Mouse (Mus musculus) midbrain, embryonic 13.5 days (tissue): ENCODE results near the gene Prr5. TPM values are rescaled to one million over a fixed set of nuclear protein-coding genes. Genes with fewer than 3 reads are reported as not detected.
A peak's percentile ranks its signal among the peaks of the same experiment; 100 is the strongest.

Experiments
- ATAC-seq: fragments of 200-750 bp; cut with Nextera tagmentation; 2 replicates; pipeline ENCODE4 v1.8.0; 2017; ENCODE audit warnings: mild to moderate bottlenecking, moderate TSS enrichment, moderate library complexity
- H3K27ac ChIP-seq: fragments of 300-500 bp; sonication (generic); 2 replicates; pipeline ENCODE4 v1.5.1; 2015; ENCODE audit warnings: inconsistent platforms, mild to moderate bottlenecking, moderate library complexity
- H3K27me3 ChIP-seq: fragments of 300-500 bp; sonication (generic); 2 replicates; pipeline ENCODE4 v1.6.1; 2015; ENCODE audit warnings: mild to moderate bottlenecking, inconsistent platforms
- H3K36me3 ChIP-seq: fragments of 300-500 bp; sonication (generic); 2 replicates; pipeline ENCODE4 v1.6.1; 2015; ENCODE audit warnings: mild to moderate bottlenecking, inconsistent platforms
- H3K4me1 ChIP-seq: fragments of 300-500 bp; sonication (generic); replicated peaks from 2 replicates; pipeline ENCODE4 v1.6.1; 2015; ENCODE audit warnings: inconsistent platforms
- H3K4me2 ChIP-seq: fragments of 300-500 bp; sonication (generic); replicated peaks from 2 replicates; pipeline ENCODE4 v1.6.1; 2015; ENCODE audit warnings: moderate library complexity, mild to moderate bottlenecking, inconsistent platforms
- H3K4me3 ChIP-seq: fragments of 300-500 bp; sonication (generic); replicated peaks from 2 replicates; pipeline ENCODE4 v1.5.1; 2015; ENCODE audit warnings: mild to moderate bottlenecking, inconsistent platforms
- H3K9ac ChIP-seq: fragments of 300-500 bp; sonication (generic); replicated peaks from 2 replicates; pipeline ENCODE4 v1.6.1; 2015; ENCODE audit warnings: mild to moderate bottlenecking, inconsistent platforms
- H3K9me3 ChIP-seq: fragments of 300-500 bp; sonication (generic); 2 replicates; pipeline ENCODE4 v1.6.1; 2016; ENCODE audit warnings: mild to moderate bottlenecking, inconsistent platforms
- WGBS: fragments of 180-500 bp; shearing (Covaris S2); methylation state at CpG from one replicate; pipeline ENCODE4 v1.1.7; 2015; 5-methylcytosine and 5-hydroxymethylcytosine counted together
- polyA plus RNA-seq: library from polyadenylated mRNA; unstranded; fragments of >200 nt; fragmentation: Nextera tagmentation; extraction: Ambion mirVana; gene quantifications from 2 replicates; pipeline ENCODE4 v1.2.1, GENCODE M21; 2015

The Prr5 gene
- polyA plus RNA-seq, 1 experiment from 2014 or later = 13.8 TPM

DNA sequence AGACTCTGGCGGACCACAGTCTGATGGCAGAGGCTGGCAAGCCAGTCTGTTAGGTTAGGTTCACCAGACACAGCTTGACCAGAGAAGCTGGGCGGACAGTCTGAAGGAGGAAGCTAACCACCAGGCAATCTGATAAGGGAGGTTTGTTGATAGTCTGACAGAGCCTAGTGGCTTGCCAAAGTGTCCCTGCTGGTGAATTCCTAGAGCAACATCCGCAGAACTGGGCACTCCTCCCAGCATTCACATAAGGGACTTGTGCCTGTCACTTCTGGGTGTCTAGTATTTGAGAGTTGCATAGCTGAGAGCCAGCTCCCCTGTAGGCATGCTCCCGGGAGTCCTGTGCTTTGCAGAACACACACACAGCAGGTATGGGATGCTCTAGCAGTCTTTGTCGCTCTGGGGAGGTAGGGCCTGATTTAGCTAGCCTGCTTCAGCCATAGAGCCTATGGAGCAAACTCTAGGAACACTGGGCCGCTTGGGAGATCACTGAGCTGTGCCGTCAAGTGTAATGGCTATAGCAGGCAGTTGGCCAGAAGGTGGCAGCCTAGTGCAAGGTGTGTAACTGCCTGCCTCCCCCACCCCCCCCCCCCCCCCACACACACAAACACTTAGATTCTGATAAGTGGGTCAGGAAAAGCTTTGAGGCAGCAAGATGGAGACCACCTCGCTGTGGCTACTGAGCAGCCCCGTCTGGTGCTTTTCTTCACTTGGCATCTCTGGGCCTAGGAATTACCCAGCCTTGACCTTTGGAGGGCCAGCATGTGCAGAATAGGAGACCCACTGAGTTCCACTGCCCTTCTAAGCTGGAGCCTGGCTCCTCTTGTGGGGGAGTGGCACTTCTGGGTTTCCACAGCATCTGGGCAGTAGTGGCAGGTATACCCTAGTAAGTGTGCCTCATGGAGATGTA is 2.2 kb downstream of the Prr5 start:
- Histone ChIP-seq H3K4me3 (no peak overlapping the region), H3K4me2 (no peak overlapping the region), H3K36me3 (no peaks in the 10 kb centered on the region), H3K27me3 (no peaks in the 10 kb centered on the region), H3K9ac (no peak overlapping the region), H3K9me3 (no peaks in the 10 kb centered on the region), H3K27ac (no peak overlapping the region), H3K4me1 (peaks cover 6% of the 10 kb centered on the region; the same call in 1 of the 2 replicates)
- 55% methylated on average over 9 of the region's 9 CpGs for WGBS
- peak; percentile 20; the same call in 1 of the 2 replicates for ATAC-seq

GRCm38 (mm10) chr15:84672308-84672615 is 2.8 kb downstream of the Prr5 start:
- ATAC-seq = no peak
- no peak overlapping the region for H3K27ac ChIP-seq
- 88% methylated on average over 4 of the region's 4 CpGs for WGBS
- H3K27me3 ChIP-seq = no peaks in the 10 kb centered on the region
- H3K9me3 ChIP-seq = no peaks in the 10 kb centered on the region
- H3K36me3 ChIP-seq = no peaks in the 10 kb centered on the region
- H3K4me2 ChIP-seq = no peak overlapping the region
- peaks cover 6% of the 10 kb centered on the region; the same call in 1 of the 2 replicates for H3K4me1 ChIP-seq
- H3K9ac ChIP-seq = no peak overlapping the region
- H3K4me3 ChIP-seq = no peak overlapping the region

GRCm38 (mm10) chr15:84672616-84673015 is 3.2 kb downstream of the Prr5 start:
- H3K36me3 ChIP-seq = no peaks in the 10 kb centered on the region
- ATAC-seq = no peak

GRCm38 (mm10) chr15:84674329-84675067 is 5.1 kb downstream of the Prr5 start:
- H3K4me3 ChIP-seq = no peak overlapping the region
- H3K4me1 ChIP-seq = peaks cover under 1% of the 10 kb centered on the region; the same call in 1 of the 2 replicates
- H3K9ac ChIP-seq = no peak overlapping the region
- H3K27ac ChIP-seq = no peak overlapping the region
- H3K4me2 ChIP-seq = no peak overlapping the region
- H3K9me3 ChIP-seq = no peaks in the 10 kb centered on the region
- H3K27me3 ChIP-seq = no peaks in the 10 kb centered on the region
- no peaks in the 10 kb centered on the region for H3K36me3 ChIP-seq
- ATAC-seq = no peak
- 85% methylated on average over 11 of the region's 11 CpGs for WGBS

More at GRCm38 (mm10) chr15:84672616-84673015, 3.2 kb downstream of the Prr5 start:
- Histone ChIP-seq H3K9ac (no peak overlapping the region), H3K27ac (no peak overlapping the region), H3K27me3 (no peaks in the 10 kb centered on the region), H3K4me1 (peaks cover 6% of the 10 kb centered on the region; the same call in 1 of the 2 replicates), H3K9me3 (no peaks in the 10 kb centered on the region), H3K4me2 (no peak overlapping the region), H3K4me3 (no peak overlapping the region)
- 67% methylated on average over 3 of the region's 3 CpGs for WGBS

GRCm38 (mm10) chr15:84675317-84675716 is 5.9 kb downstream of the Prr5 start:
- H3K36me3 ChIP-seq = no peaks in the 10 kb centered on the region
- no peaks in the 10 kb centered on the region for H3K9me3 ChIP-seq
- WGBS = 84% methylated on average over 8 of the region's 8 CpGs
- ATAC-seq = no peak
- peaks cover 8% of the 10 kb centered on the region for H3K27me3 ChIP-seq
- no peak overlapping the region for H3K4me2 ChIP-seq
- H3K4me1 ChIP-seq = peaks cover under 1% of the 10 kb centered on the region; the same call in 1 of the 2 replicates
- no peak overlapping the region for H3K4me3 ChIP-seq
- H3K27ac ChIP-seq = no peak overlapping the region
- no peak overlapping the region for H3K9ac ChIP-seq

- H3K4me2 ChIP-seq = no peak overlapping the region
- WGBS = 70% methylated on average over 11 of the region's 11 CpGs
- H3K9ac ChIP-seq = no peak overlapping the region
- peaks cover 34% of the 10 kb centered on the region for H3K27me3 ChIP-seq
- peaks cover 18% of the 10 kb centered on the region for H3K4me1 ChIP-seq
- H3K9me3 ChIP-seq = no peaks in the 10 kb centered on the region
- H3K27ac ChIP-seq = no peak overlapping the region
- no peaks in the 10 kb centered on the region for H3K36me3 ChIP-seq
- no peak overlapping the region for H3K4me3 ChIP-seq
- ATAC-seq = no peak
These were observed 8.5 kb downstream of the Prr5 start for GRCm38 (mm10) chr15:84677943-84678342.

- Histone ChIP-seq H3K27ac (no peak overlapping the region), H3K9ac (no peak overlapping the region), H3K9me3 (no peaks in the 10 kb centered on the region), H3K36me3 (no peaks in the 10 kb centered on the region), H3K4me1 (peaks cover 18% of the 10 kb centered on the region), H3K27me3 (peaks cover 37% of the 10 kb centered on the region), H3K4me3 (no peak overlapping the region), H3K4me2 (no peak overlapping the region)
- no peak for ATAC-seq
- 97% methylated on average over 4 of the region's 4 CpGs for WGBS
These were observed 9.7 kb downstream of the Prr5 start for GRCm38 (mm10) chr15:84679090-84679489.

- WGBS = 83% methylated on average over 3 of the region's 3 CpGs
- H3K27ac ChIP-seq = no peak overlapping the region
These were observed 10.4 kb downstream of the Prr5 start for GRCm38 (mm10) chr15:84679794-84680193.

GRCm38 (mm10) chr15:84680545-84681454 is 11.4 kb downstream of the Prr5 start:
- Histone ChIP-seq H3K9ac (peak overlapping the region; percentile 56), H3K4me3 (peak overlapping the region; percentile 50), H3K27me3 (peaks cover 37% of the 10 kb centered on the region), H3K36me3 (no peaks in the 10 kb centered on the region), H3K4me1 (peaks cover 18% of the 10 kb centered on the region), H3K9me3 (no peaks in the 10 kb centered on the region), H3K27ac (no peak overlapping the region), H3K4me2 (peak overlapping the region; percentile 94)
- under 1% methylated on average over 70 of the region's 77 CpGs for WGBS
- ATAC-seq = peak; percentile 64

More at GRCm38 (mm10) chr15:84679794-84680193, 10.4 kb downstream of the Prr5 start:
- ATAC-seq = no peak
- Histone ChIP-seq H3K27me3 (peaks cover 37% of the 10 kb centered on the region), H3K4me2 (no peak overlapping the region), H3K9ac (no peak overlapping the region), H3K9me3 (no peaks in the 10 kb centered on the region), H3K36me3 (no peaks in the 10 kb centered on the region), H3K4me1 (peaks cover 18% of the 10 kb centered on the region), H3K4me3 (no peak overlapping the region)

DNA sequence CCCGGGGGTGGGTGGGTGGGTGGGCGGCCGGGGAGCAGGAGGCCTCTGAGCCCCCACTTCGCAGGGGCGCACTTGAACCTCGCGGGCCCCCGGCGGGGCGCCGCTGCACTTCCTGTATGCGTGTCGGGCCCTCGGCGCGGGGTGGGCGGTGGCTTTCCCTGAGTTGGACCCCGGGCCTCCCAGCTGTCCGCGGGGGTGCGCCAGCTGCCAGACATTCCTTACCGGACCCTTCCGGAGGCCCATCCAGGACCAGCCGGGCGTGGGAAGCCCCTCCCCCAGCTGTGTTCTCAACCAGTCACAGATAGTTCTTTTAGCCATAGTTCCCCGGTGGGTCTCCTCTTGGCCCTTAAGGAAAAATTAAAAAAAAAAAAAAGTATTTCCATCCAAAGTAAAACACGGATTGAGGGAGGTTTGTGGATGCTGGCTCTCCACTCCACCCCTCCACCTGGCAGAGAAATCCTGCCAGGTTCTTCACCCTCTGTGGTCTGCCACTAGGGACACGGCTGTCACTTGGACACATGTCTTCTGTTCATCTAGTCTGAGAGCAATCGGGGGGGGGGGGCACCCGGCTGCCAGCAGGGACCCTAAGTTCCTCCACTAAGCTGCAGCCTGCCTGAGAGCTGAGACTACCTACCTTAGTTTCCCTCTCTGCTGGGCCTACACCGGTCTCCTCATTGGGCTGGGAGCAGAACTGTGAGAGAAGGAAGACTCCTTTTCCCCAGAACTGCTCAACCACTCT is 12.2 kb downstream of the Prr5 start:
- Histone ChIP-seq H3K9me3 (no peaks in the 10 kb centered on the region), H3K4me3 (peak overlapping the region; percentile 50), H3K27me3 (peaks cover 37% of the 10 kb centered on the region), H3K36me3 (no peaks in the 10 kb centered on the region), H3K4me1 (peaks cover 18% of the 10 kb centered on the region), H3K9ac (peak overlapping the region; percentile 56), H3K4me2 (peak overlapping the region; percentile 94), H3K27ac (no peak overlapping the region)
- ATAC-seq = peak; percentile 19; the same call in 1 of the 2 replicates
- WGBS = 3% methylated on average over 31 of the region's 31 CpGs

DNA sequence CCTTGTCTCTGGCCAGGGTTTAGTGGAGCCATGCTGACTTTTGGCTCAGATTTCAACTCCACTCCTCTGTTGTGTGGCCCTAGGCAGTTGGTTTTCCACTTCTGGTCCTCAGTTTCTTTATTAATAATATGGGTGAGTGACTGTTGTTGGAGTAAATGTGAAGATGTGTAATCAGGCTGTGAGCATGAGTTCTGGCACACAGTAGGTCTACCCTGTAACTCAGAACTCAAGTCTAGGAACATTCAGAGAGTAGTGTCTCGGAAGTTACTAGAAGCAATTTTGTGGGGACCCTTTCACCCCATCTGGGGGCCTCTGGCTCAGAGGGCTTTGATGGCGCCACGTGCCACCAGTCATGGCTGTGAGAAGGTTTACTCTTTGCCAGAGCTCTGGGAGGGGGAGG is 12.8 kb downstream of the Prr5 start:
- no peak for ATAC-seq
- Histone ChIP-seq H3K27me3 (peaks cover 37% of the 10 kb centered on the region), H3K4me1 (peaks cover 18% of the 10 kb centered on the region), H3K36me3 (no peaks in the 10 kb centered on the region), H3K9ac (no peak overlapping the region), H3K4me3 (no peak overlapping the region), H3K9me3 (no peaks in the 10 kb centered on the region), H3K27ac (no peak overlapping the region), H3K4me2 (peak overlapping the region; percentile 94; the same call in 1 of the 2 replicates)
- WGBS = 80% methylated on average over 3 of the region's 3 CpGs
